Mouse (Mus musculus) embryo, embryonic 10 days (tissue): Measurements from ENCODE around the gene Tenm2.

Experiments
- DNase-seq: peaks from one replicate; pipeline ENCODE4 v3.0.0-alpha.2; 2015; ENCODE audit warnings: low spot score

The Tenm2 gene

DNA sequence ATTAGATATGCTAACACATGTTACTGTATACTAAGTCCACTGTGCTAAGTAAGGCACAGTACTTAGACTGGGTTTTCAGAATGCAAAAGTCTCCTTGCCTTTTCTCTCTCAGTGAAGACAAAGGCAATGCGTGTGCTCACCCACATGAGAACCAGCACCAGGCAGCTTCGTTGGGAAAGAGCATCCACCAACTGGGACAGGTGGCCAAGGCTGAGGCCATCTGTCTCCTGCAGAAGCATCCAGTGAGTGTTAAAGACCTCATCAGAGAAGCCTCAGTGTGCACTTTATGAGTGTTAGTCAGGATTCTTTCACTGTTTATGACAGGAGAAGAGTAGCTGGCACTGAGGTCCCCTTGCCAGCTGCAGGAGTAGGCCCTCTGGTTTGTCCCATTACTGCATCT is 669.6 kb downstream of the Tenm2 start:
- no peak for DNase-seq

DNA sequence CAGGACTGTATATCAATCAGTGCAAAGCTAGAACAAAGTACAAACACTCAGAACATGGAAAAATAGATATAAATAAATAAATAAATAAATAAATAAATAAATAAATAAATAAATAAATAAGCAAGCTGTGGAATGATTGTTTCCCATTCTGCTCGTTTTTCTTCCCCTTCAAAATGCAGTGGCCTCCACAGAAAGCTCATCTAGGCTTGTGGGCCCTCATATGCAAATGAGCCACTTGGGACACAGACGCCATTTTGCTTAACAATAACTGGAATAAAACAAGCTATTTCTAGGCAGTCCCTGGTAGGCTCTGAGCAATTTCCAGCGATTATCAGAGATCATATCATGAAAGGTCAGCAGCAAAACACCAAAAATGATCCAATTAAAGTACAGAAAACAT is 672.9 kb downstream of the Tenm2 start:
- no peak for DNase-seq

DNA sequence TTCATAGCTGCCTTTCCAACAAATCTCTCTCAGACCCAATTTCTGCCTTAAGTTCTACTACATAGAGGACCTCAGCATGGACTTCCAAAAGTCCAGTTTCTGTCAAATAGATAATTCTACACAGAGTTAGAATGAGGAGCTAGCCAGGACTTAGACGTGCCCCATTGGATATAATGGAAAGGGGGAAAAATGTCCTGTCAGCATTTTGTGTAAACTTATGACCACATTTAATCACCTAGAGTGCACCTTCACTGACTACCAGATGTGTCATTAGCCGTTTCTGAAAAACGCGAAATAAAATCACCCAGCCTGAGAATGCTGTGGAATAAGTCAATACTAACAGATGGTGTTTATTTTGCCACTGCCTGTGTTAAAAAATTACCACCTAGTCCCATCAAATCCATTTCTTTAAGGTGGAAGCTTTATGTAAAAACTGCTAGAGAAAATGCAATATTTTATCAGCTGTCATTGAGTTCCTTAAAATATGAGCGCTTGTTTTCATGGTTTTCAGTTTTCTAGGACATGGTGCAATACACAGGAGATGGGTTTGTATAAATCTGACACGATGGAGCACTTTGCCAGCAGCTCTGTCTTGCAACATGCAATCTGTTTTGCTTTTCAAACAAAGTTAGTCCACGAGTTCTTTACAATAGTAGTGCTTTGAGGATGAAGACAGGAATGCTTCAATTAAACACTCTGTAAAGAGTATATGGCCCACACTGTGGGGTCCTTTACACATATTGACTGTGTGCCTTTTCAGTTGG is 674.8 kb downstream of the Tenm2 start:
- DNase-seq: no peak

DNA sequence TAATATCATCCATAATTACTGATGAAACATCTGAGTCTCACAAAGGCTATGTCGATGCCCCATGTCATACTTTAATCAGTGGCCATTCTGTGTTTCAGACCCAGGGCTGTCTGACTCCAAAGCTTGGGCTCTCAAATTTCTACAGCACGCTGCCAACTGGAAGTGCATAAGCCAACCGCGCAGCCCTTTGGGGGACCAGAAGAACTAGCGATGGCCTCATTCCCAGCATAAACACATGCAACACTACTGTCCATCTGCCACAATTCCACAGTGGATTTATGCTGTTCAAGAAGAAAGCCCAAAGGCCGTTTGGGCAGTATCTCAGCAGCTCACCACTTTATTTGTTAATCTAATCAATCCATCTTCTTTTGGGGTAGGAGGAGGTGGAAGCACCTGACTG is 678.4 kb downstream of the Tenm2 start:
- DNase-seq: no peak

DNA sequence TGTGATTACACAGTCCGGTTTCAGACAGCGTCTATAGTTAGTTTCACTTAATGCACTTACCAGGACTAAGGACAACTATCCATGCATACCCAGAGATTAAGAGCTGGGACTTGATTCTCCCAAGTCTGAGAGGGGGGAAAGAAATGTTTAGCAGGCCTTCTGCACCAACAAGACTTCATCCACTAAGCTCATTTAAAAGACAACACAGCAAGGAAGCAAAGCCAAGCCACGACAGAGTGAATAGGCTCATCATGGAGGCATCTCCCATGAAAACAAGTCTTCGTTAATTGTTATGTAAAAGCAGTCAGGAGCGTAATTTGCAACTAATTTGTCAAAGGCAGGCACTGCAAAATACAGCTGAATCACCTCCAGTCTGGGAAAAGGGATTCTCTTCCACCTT is 682.5 kb downstream of the Tenm2 start:
- no peak for DNase-seq

DNA sequence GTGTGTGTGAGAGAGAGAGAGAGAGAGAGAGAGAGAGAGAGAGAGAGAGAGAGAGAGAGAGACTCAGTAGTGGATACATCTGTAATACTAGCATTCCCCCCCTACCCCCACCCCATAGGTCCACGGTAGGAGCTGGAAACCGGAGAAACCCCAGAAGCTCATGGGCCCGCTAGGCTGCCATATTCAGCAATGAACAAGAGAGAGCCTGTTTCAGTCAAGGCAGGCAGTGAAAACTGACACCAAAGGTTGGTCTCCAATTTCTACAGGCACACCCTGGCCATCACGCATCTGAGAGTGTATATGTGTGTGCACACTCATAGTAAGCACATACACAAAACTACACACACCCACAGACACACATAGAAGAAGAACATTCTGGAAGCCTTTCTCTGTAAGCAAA is 685.1 kb downstream of the Tenm2 start:
- peak; percentile 24 for DNase-seq

DNA sequence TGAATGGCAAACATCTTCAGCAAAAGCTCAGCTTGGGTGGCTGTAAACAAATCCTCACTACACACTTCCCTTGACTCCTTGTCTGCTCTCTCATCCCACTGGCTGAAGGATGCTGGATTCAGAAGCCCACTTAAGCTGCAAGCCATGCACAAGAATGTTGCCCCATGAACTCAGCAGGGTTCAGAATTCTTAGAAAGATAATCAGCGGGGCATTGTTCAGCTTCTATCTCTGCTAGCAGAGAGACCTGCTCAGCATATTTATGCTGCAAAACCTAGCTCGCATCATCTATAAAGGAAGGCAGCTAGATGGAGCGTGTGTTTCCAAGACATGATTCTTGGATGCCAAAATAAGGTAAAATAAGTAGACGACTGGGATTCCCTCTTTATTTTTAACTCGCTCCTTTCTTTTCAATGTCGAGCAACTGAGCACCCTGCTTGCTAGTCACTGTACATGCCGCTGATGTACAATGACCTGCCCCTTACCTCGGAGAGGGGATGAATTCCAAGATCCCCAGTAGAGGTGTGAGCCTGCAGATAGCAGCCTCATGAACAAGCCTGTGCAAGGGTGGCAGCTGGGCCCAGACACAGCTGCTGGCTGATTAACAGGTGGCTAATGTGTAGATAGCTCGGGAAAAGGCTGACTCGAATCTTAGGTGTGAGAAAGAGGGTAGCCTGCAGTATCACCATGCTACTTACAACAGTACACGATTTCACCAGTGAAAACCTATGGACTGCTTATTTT is 686.2 kb downstream of the Tenm2 start:
- DNase-seq: no peak

DNA sequence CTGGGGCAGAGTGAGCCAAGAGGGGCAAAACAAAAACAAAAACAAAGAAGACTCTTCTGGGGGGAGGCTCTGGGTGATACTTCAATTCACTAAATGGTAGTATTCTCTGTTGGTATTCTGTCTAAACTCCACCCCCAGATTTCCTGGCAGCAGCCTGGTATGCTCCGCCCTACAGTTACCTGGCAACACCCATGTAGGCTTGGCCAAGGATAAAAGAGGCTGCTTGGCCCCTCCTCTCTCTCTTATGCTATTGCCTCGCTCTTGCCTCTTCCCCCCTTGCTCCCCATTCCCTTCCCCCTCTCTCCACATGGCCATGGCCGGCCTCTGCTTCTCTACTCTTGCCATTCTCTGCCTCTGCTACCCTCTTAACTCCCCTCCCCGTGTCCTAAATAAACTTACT is 687.6 kb downstream of the Tenm2 start:
- no peak for DNase-seq

DNA sequence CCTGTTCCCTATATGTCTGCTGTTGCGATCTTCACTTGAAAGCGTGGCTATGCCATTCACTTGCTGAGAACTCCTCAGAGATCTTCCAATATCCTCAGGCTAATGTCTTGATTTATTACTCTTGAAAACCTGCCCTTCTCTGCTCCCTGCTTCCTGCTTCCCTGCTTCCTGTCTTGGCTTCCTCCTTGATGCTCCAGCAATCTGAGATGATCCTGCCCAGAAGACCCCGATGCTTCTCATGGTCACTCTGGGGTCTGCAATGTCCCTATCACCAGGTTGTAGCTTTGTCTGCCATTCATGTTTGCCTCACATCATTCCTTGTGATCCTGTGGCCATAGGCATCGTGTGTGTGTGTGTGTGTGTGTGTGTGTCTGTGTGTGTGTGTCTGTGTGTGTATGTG is 697.6 kb downstream of the Tenm2 start:
- DNase-seq: no peak

DNA sequence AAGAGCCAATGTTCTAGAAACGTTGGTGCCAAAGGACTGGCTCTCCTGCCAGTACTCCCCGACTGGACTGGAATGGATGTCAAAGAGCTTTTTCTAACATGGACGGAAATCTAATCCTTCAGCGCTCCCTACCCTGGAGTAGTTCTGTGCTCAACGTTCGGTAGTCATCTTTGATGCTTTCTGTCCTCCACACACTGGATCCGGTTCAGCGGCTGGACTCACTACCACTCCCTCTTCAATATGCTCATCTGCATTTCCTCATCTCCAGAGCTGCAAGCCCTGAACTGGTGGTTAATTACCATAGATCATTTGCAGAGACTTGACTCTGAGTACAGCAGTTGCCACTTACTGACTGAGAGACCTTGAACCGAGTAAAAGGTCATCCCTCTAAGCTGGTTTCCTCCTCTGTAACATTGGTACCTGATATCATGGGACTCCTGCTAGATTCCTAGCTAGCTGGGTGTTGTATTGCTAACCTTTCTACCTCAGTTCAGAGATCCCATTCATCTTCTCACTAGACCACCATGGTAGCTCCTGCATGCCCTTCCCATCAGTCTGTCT is 698.1 kb downstream of the Tenm2 start:
- DNase-seq: no peak

DNA sequence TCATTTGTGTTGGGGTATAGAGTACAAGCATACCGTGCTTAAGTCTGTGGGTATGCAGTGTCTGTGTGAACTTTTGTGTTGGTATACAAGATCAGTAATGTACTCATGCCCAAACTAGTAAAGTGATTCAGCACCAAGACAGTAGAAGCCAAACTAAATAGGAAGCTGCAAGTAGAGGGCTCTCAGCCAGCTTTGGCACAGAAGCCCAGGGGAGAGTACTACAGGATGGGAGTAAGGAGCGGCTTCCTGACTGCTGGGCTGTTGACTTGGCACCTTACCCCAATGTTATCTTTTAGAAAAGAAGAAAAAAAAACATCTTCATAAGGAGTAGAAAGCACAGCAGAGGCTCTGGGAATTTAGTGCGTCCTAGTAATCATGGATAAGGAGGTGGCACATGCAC is 700.2 kb downstream of the Tenm2 start:
- DNase-seq: no peak

DNA sequence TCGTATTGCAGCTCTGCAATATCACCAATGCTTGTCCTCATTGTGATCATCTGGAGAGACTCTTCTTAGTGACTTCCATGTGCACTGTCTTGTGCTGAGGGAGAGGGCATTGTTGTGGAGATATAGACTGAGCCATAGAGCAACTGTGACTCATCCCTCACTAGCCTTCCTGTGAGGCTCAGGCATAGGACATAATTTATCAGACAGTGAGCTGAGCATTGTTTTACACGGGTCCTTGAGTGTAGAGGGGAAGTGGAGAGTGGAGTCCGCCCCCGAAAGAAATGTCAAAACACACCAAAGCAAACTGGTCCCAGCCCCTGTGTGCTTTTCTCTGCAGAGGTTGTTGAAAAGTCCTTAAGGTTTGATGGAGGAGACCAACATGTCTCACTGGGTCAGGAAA is 704.1 kb downstream of the Tenm2 start:
- no peak for DNase-seq

DNA sequence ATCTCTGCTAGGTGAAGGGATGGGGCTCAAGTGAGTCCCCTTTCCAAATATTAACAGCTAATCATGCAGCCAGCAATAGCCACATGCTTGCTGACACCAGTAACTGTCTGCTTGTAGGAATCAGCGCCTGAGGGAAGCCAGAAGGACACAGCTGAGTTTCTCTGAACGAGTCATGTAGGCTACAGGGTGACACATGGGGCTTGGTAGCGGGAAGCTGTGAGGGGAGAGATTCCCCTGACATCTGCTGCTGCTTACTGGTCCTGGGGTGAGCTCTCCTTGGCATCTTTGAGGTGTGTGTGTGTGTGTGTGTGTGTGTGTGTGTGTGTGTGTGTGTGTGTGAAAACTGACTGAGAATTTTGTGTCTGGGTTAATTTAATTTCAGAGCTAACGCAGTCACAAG is 708.3 kb downstream of the Tenm2 start:
- no peak for DNase-seq

DNA sequence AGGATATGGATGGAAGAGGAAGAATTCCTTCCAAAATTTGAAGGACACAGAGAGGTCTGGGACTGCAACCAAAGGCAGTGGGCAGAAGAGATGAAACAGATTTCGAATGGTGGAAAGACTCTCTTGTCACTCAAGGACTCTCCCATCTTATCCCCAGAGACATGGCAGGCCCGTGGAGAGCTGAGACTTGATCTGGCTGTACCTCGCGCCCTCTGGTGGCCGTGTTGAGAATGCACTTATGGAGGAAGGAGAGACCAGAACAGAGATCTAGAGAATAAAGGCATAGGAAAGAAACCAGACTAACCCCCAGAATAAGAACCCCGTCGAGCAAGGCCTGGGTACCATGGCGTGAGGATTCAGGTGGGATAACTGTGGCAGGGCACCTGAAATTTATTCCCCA is 709.4 kb downstream of the Tenm2 start:
- peak; percentile 89 for DNase-seq

DNA sequence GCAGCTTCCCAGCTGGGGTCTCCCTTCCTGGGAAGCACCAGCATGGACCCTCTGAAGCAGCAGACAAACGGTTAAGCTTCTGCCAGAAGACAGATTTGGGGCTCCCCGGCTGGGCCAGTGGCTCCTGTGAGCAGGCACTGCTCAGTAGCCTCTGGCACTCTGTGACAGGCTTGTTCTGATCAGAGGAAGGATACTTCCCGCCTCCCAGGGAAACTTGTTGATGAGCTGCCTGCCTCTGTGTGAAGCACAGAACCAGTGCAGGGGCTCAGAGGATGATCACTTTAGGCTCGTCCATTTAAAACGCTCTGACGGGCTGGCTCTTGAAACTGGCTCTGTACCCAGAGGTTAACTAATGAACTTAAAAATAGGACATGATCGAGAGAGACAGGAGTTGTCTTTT is 723.3 kb downstream of the Tenm2 start:
- DNase-seq: no peak

DNA sequence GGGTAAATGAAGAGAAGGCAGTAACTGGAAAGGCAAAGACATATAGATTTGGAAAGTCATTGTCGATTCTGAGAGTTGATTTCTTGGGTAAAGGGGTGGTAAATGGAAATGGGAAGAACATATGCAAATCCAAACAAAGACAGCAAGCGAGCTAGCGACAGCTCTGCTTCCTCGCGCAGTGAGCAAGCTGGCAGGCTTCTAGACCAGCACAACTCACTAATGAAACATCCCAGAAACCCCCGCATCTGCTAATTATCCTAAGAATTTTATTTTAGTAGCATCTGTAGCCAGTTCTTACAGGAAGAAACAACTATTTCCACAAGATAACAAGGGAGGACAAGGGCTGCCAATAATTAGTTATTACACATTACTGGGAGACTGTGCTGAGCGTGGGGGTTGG is 727.5 kb downstream of the Tenm2 start:
- DNase-seq: no peak

DNA sequence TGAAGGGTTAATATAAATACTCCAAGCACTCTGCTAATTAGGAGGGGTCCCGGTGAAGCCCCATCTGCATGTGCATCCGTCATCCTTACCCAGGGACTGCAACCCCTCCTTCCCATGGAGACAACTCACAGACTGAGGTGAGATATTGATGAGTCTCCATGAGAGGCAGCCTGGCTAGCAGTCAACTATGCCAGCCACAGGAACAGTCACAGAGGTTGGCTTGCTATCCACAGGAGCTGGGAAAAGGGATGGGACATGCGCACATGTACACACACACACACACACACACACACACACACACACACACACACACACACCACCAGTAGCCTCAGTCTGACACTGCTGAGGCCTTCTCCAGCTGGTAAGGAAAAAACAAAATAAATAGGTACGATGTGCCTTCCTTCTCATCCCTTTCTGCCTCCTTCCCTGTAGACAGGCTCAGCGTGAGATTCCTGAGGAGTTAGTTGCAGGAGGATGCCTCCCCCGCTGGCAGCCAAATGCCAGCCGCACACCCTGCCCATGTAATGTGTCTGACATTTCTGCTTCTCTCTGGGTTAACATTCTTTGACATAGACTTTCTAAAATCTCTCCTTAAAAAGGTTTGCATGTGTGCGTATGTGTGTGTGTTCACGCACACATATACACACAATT is 740.7 kb downstream of the Tenm2 start:
- no peak for DNase-seq

DNA sequence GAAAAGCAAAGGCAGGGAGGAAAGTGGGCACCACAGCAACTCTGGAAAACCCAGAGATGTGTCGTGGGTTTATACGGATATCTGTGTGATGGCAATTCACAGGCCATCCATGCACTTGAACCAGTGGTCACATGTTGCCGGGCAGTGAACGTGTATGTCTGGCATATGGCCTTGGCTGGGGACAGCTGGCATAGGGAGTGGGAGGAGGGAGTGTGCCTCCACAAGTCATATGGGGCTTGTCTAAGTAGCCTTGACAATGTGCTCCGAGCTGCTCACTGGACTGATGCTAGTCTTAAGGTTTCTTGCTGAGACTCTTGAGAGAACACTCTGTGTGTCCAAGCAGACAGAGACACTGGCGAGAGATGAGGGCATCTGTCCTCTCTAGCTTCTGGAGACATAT is 743.5 kb downstream of the Tenm2 start:
- no peak for DNase-seq

DNA sequence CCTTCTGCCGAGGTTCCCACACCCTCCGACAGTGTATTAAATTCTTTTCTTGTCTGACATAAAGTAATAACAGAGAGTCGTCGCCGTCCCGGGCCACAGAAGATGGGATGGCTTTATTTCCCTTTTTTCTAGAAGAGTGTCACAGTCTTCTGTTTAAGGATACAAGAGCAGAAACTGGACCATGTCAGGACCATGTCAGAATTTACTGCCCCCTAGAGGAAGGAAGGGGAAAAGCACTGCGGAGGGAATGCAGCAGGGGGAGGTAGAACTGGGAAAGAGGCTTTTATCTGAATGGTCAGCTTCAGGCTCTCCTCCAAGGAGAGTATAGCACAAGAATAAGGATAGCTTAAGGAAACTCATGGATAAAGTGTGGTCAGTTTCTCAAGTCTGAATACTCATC is 745.7 kb downstream of the Tenm2 start:
- peak; percentile 68 for DNase-seq

DNA sequence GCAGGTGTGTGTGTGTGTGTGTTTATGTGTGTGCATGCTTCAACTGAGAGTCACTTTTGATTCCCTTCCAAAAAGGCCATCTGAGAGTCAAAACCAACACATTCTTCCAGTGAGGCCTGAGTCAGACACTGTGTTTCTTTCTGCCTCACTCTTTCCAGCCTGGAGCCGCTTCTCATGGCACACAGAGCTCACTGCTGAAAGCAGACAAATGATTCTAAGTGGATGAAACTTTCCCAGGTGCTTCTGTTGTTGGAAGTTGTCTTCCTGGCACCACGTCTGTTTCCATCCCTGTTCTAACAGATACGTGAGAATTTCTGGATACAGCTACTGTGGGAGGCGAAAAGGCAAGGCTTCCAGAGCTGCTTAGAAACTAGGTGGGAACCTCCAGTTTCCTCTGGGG is 747.1 kb downstream of the Tenm2 start:
- no peak for DNase-seq

DNA sequence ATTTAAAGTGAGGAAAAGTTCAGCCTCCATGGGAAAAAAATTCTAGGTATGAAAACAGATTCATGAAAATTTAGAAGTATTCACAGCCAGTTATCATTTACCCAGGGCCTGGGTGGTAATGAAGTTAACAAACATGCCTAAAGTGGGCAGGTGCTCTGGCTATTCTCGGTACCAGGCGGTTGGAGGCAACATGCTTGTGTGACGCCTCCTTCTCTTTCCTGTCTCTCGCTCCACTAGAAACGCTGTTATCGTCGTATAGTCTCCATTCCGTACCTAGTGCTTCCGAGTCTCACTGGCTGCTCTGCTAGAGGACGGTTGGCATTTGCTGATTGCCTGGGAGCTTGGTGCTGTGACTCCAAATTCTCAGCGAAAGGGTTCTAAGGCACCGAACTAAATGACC is 749.7 kb downstream of the Tenm2 start:
- no peak for DNase-seq

DNA sequence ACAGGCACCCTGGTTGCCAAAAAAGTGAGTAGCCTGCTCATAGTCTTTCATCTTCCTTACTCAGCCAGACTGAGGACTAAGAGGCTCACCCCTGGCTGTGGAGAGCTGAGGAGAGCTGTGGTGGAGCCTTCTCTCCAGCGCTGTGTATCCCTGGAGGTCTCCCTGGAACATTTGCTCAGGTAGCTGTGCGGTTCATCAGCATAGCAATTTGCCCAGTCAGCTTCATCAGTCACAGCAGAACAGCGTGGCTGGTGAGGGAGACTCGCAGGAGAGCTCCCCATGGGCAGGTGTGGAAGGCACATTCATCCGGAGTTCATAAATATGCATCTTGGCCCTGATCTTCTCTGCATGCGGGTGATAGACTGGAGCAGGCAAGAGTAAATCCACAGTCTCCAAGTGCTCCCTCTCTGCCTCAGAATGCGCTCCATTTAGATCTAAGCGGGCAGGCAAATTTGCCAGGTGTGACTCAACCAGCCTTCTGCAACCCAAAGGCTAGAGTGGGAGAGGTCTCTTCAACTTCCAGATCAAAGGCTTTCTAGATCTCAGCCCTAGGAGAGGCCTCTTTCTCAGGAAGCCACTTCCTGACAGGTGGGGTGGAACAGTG is 751.2 kb downstream of the Tenm2 start:
- DNase-seq: no peak

DNA sequence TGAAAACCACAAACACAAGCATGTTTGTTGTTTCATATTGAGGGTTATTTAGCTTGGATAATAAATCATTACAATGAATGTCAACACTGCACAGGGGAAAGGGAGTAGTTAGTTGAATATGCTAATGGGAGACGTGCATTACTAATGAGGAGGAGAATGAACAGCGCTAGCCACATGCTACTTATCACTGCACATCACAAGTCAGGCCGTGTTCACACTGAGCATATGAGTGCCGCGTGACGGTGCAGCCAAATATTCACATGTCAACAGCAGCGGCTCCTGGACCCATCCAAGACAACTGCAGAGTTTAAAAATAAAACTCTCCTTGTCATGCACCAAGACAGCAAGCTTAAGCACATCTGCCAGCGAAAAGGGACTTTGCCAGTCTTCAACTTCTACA is 753.6 kb downstream of the Tenm2 start:
- no peak for DNase-seq
